Mouse (Mus musculus): ENCODE data around the gene Vav3. TPM values are rescaled to one million over a fixed set of nuclear protein-coding genes. Genes with fewer than 3 reads are reported as not detected.

Vav3 gene
- total and polyA plus RNA-seq, 3 experiments: 0.08 TPM; not detected in 2

- Histone ChIP-seq H3K4me2 (ENCODE audit: insufficient read depth, low read depth, poor library complexity, severe bottlenecking) (no peak overlapping the region), H3K27ac (ENCODE audit: insufficient read depth, low read depth) (no peak overlapping the region), H3K27me3 (replicated peaks) (no peaks in the 10 kb centered on the region), H3K9ac (ENCODE audit: insufficient read depth, low read depth) (no peak overlapping the region), H3K4me3 (replicated peaks in 1 of 3; ENCODE audit: low read depth in 2 of 3, low read length in 2 of 3, poor library complexity in 1 of 3) (no peak overlapping the region), H3K79me2 (replicated peaks; ENCODE audit: control insufficient read depth, extremely low read depth, insufficient read depth, poor library complexity, severe bottlenecking) (no peaks in the 10 kb centered on the region), H3K4me1 (ENCODE audit: control insufficient read depth in 1 of 2, insufficient read depth in 2 of 2) (peaks cover 0 to 8% of the 10 kb centered on the region in 2 experiments; a peak in 2 of 4 replicates), H3K9me3 (replicated peaks; ENCODE audit: low read length) (no peaks in the 10 kb centered on the region), H3K36me3 (replicated peaks in 1 of 2; ENCODE audit: control insufficient read depth in 1 of 2, insufficient read depth in 1 of 2, low read length in 1 of 2) (no peaks in the 10 kb centered on the region)
- DNase-seq (ENCODE audit: extremely low read depth): no peak
- in situ Hi-C loops (cut with MboI; ENCODE audit: low pct_ligation_motif_present, low pct_unique_long_range_greater_than_20kb, low sequenced_read_pairs) (no loop called here), dilution Hi-C loops (cut with MboI; ENCODE audit: extremely low pct_ligation_motif_present, extremely low pct_unique_long_range_greater_than_20kb, low sequenced_read_pairs) (no loop called here)
- TF ChIP-seq ETS1 (conservative IDR thresholded peaks at IDR 0.05; ENCODE audit: low read depth, low read length) (no peak), USF2 (conservative IDR thresholded peaks at IDR 0.05; ENCODE audit: low read depth, low read length) (no peak), MAZ (IDR thresholded peaks at IDR 0.05; ENCODE audit: low read depth, low read length) (no peak), MEF2A (IDR thresholded peaks at IDR 0.05; ENCODE audit: borderline replicate concordance, low read depth, low read length) (no peak), ZKSCAN1 (IDR thresholded peaks at IDR 0.05; ENCODE audit: borderline replicate concordance, low read depth, low read length) (no peak), HCFC1 (IDR thresholded peaks at IDR 0.05; ENCODE audit: low read depth, low read length) (no peak), MXI1 (IDR thresholded peaks at IDR 0.05; ENCODE audit: low read depth, low read length) (no peak), BHLHE40 (IDR thresholded peaks at IDR 0.05; ENCODE audit: low read depth, low read length) (no peak), CHD2 (IDR thresholded peaks at IDR 0.05; ENCODE audit: low read length) (no peak), ZC3H11A (IDR thresholded peaks at IDR 0.05; ENCODE audit: low read depth, low read length) (no peak), USF1 (IDR thresholded peaks at IDR 0.05; ENCODE audit: low read depth, low read length) (no peak)
Observed at GRCm38 (mm10) chr3:109564443-109564842, 224.0 kb downstream of the Vav3 start.

GRCm38 (mm10) chr3:109568542-109569265 is 228.3 kb downstream of the Vav3 start:
- Histone ChIP-seq H3K4me1 (ENCODE audit: control insufficient read depth in 1 of 2, insufficient read depth in 2 of 2) (peaks cover 0 to 8% of the 10 kb centered on the region in 2 experiments; a peak in 2 of 4 replicates), H3K79me2 (replicated peaks; ENCODE audit: control insufficient read depth, extremely low read depth, insufficient read depth, poor library complexity, severe bottlenecking) (no peaks in the 10 kb centered on the region), H3K4me2 (ENCODE audit: insufficient read depth, low read depth, poor library complexity, severe bottlenecking) (no peak overlapping the region; the same call in 1 of the 2 replicates), H3K36me3 (replicated peaks in 1 of 2; ENCODE audit: control insufficient read depth in 1 of 2, insufficient read depth in 1 of 2, low read length in 1 of 2) (no peaks in the 10 kb centered on the region), H3K4me3 (replicated peaks in 1 of 3; ENCODE audit: low read depth in 2 of 3, low read length in 2 of 3, poor library complexity in 1 of 3) (no peak overlapping the region), H3K27ac (ENCODE audit: insufficient read depth, low read depth) (no peak overlapping the region), H3K9me3 (replicated peaks; ENCODE audit: low read length) (no peaks in the 10 kb centered on the region), H3K9ac (ENCODE audit: insufficient read depth, low read depth) (no peak overlapping the region), H3K27me3 (replicated peaks) (no peaks in the 10 kb centered on the region)
- dilution Hi-C loops (cut with MboI; ENCODE audit: extremely low pct_ligation_motif_present, extremely low pct_unique_long_range_greater_than_20kb, low sequenced_read_pairs): no loop called here
- in situ Hi-C loops (cut with MboI; ENCODE audit: low pct_ligation_motif_present, low pct_unique_long_range_greater_than_20kb, low sequenced_read_pairs): no loop called here
- DNase-seq (ENCODE audit: extremely low read depth): no peak
- TF ChIP-seq USF1 (IDR thresholded peaks at IDR 0.05; ENCODE audit: low read depth, low read length): no peak
- no peak for TF ChIP-seq E2F4 (IDR thresholded peaks at IDR 0.05; ENCODE audit: insufficient replicate concordance, low read depth, low read length)
- no peak for TF ChIP-seq ZNF384 (IDR thresholded peaks at IDR 0.05; ENCODE audit: low read depth, low read length)
- TF ChIP-seq RAD21 (IDR thresholded peaks at IDR 0.05; ENCODE audit: low read depth, low read length): no peak
- no peak for TF ChIP-seq CTCF (conservative IDR thresholded peaks at IDR 0.05 in 1 of 2, IDR thresholded peaks at IDR 0.05 in 1 of 2; ENCODE audit: low read depth in 2 of 2, low read length in 2 of 2)
- TF ChIP-seq GABPA (IDR thresholded peaks at IDR 0.05; ENCODE audit: insufficient replicate concordance, low read depth, low read length): no peak
- TF ChIP-seq MAX (IDR thresholded peaks at IDR 0.05; ENCODE audit: low read length): no peak
- TF ChIP-seq ZC3H11A (IDR thresholded peaks at IDR 0.05; ENCODE audit: low read depth, low read length): no peak
- TF ChIP-seq NELFE (IDR thresholded peaks at IDR 0.05; ENCODE audit: low read depth, low read length): no peak
- TF ChIP-seq ETS1 (conservative IDR thresholded peaks at IDR 0.05; ENCODE audit: low read depth, low read length): no peak
